Mouse (Mus musculus) MEL (cell line): ENCODE data around the gene Frem3.

Source experiments
- BHLHE40 ChIP-seq: IDR thresholded peaks from 2 replicates; pipeline ENCODE4 v1.6.1; 2012; ENCODE audit warnings: low read depth, mild to moderate bottlenecking, inconsistent platforms, low read length, improper control_type of control experiment, borderline replicate concordance
- CHD2 ChIP-seq: IDR thresholded peaks from 2 replicates; pipeline ENCODE4 v1.6.1; 2011; ENCODE audit warnings: low read length, improper control_type of control experiment
- CTCF ChIP-seq, 3 experiments: IDR thresholded peaks in 2 of 3; conservative IDR thresholded peaks in 1 of 3; 2 replicates each; pipeline ENCODE4 v1.5.1; 2011 to 2012; ENCODE audit warnings: low read length in 3 of 3, low read depth in 2 of 3, mild to moderate bottlenecking in 2 of 3, improper control_type of control experiment in 1 of 3, inconsistent platforms in 1 of 3, mixed read lengths in 1 of 3, moderate library complexity in 1 of 3; ENCODE audit not compliant: control insufficient read depth in 1 of 3, insufficient read depth in 1 of 3, poor library complexity in 1 of 3, severe bottlenecking in 1 of 3
- EP300 ChIP-seq, 2 experiments: IDR thresholded peaks; 2 replicates each; pipeline ENCODE4 v1.6.1; 2011; ENCODE audit warnings: improper control_type of control experiment in 2 of 2, low read length in 2 of 2, low read depth in 1 of 2, mild to moderate bottlenecking in 1 of 2
- GABPA ChIP-seq: IDR thresholded peaks from 2 replicates; pipeline ENCODE4 v1.6.1; 2012; ENCODE audit warnings: low read depth, mild to moderate bottlenecking, inconsistent platforms, low read length, improper control_type of control experiment, moderate library complexity
- SIN3A ChIP-seq: IDR thresholded peaks from 2 replicates; pipeline ENCODE4 v1.6.1; 2012; ENCODE audit warnings: low read length, improper control_type of control experiment, inconsistent platforms
- ZMIZ1 ChIP-seq: IDR thresholded peaks from 2 replicates; pipeline ENCODE4 v1.6.1; 2012; ENCODE audit warnings: low read depth, mild to moderate bottlenecking, inconsistent platforms, low read length, improper control_type of control experiment, moderate library complexity

DNA sequence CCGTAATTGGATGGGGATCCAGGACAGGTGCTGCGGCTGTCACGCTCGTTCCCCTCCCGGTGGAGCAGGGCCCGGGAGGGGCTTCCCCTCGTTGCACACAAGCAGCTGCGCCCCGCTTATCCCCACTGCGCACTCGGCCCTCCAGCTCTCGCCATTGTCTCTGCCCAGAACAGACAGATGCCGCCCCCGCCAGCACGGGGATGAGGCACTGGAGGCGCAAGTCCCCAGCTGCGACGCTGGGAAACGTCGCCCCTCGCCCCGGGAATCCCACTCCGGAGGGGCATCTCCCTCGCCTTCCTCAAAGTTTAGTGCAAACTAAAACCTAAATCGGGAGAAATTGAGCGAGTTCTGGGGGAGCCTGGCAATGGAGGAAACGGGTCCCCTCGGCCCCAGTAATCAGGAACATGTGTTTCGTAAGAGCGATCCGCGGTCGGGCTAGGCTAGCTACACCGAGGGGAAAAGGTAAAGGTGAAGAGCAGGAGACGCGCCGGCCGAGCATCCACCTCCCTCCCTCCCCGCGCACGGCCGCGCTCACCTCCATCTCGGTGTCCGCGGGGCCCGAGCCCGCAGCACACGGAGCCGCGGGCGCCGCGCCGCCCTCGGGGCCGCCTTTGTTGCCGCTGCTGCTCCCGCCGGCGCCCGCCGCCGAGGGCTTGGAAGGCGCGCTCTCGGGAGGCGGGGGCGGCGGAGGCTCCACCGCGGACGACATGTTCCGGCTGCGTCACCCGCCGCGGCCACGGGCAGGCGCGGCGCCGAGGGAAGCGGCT, 127.7 kb downstream of the Frem3 start:
- no peak for TF ChIP-seq SIN3A
- no peak for TF ChIP-seq ZMIZ1
- no peak for TF ChIP-seq CTCF (IDR thresholded peaks at IDR 0.05 in 2 of 3, conservative IDR thresholded peaks at IDR 0.05 in 1 of 3; ENCODE audit: control insufficient read depth in 1 of 3, insufficient read depth in 1 of 3, low read depth in 2 of 3, low read length in 3 of 3, poor library complexity in 1 of 3, severe bottlenecking in 1 of 3)
- no peak for TF ChIP-seq GABPA
- no peak for TF ChIP-seq CHD2
- no peak for TF ChIP-seq BHLHE40
- no peak for TF ChIP-seq EP300 (IDR thresholded peaks at IDR 0.05; ENCODE audit: low read depth in 1 of 2, low read length in 2 of 2)
